Mouse (Mus musculus): Measurements from ENCODE around the gene Tpx2. TPM values are rescaled to one million over a fixed set of nuclear protein-coding genes. Genes with fewer than 3 reads are reported as not detected.

Gene Tpx2
- total RNA-seq, 1 experiment, result 77.8 TPM

GRCm38 (mm10) chr2:152911432-152911831, 63.7 kb downstream of the Tpx2 start:
- Histone ChIP-seq H3K9ac (ENCODE audit: insufficient read depth, low read depth, low read length, poor library complexity, severe bottlenecking) (no peak overlapping the region), H3K36me3 (ENCODE audit: control insufficient read depth, insufficient read depth, low read length, poor library complexity, severe bottlenecking) (no peaks in the 10 kb centered on the region), H3K27ac (ENCODE audit: insufficient read depth, low read depth, low read length, poor library complexity, severe bottlenecking) (no peak overlapping the region; the same call in 1 of the 2 replicates), H3K9me3 (ENCODE audit: control insufficient read depth, insufficient read depth, low read depth, low read length) (no peaks in the 10 kb centered on the region), H3K4me1 (ENCODE audit: control insufficient read depth in 2 of 2, insufficient read depth in 2 of 2, low read length in 2 of 2, poor library complexity in 1 of 2) (peaks cover 0 to 9% of the 10 kb centered on the region in 2 experiments; a peak in 1 of 4 replicates), H3K4me3 (ENCODE audit: insufficient read depth in 1 of 2, low read depth in 1 of 2, low read length in 2 of 2, poor library complexity in 1 of 2, severe bottlenecking in 1 of 2) (no peak overlapping the region)
- in situ Hi-C loops (cut with MboI; ENCODE audit: low sequenced_read_pairs in 2 of 2, unreplicated experiment in 2 of 2), result loop anchor here (10.0 to 25.0 kb wide), 2 partner anchors 226 to 233 kb away; no protein-coding TSS in a partner anchor
- no peak for DNase-seq (ENCODE audit: low read depth, low spot score)
- no peak for TF ChIP-seq MAFK (IDR thresholded peaks at IDR 0.05; ENCODE audit: insufficient read depth, low read depth, low read length)
- no peak for TF ChIP-seq CHD2 (IDR thresholded peaks at IDR 0.05; ENCODE audit: low read depth, low read length)
- TF ChIP-seq ZNF384 (IDR thresholded peaks at IDR 0.05; ENCODE audit: low read depth, low read length), result no peak
- TF ChIP-seq ZC3H11A (IDR thresholded peaks at IDR 0.05; ENCODE audit: borderline replicate concordance, low read depth, low read length), result no peak
- TF ChIP-seq HCFC1 (IDR thresholded peaks at IDR 0.05; ENCODE audit: borderline replicate concordance, insufficient read depth, low read length), result no peak

GRCm38 (mm10) chr2:152913471-152913870, 65.7 kb downstream of the Tpx2 start:
- Histone ChIP-seq H3K9ac (ENCODE audit: insufficient read depth, low read depth, low read length, poor library complexity, severe bottlenecking) (no peak overlapping the region), H3K4me3 (ENCODE audit: insufficient read depth in 1 of 2, low read depth in 1 of 2, low read length in 2 of 2, poor library complexity in 1 of 2, severe bottlenecking in 1 of 2) (no peak overlapping the region), H3K36me3 (ENCODE audit: control insufficient read depth, insufficient read depth, low read length, poor library complexity, severe bottlenecking) (no peaks in the 10 kb centered on the region), H3K27ac (ENCODE audit: insufficient read depth, low read depth, low read length, poor library complexity, severe bottlenecking) (no peak overlapping the region), H3K4me1 (ENCODE audit: control insufficient read depth in 2 of 2, insufficient read depth in 2 of 2, low read length in 2 of 2, poor library complexity in 1 of 2) (peaks cover 0 to 9% of the 10 kb centered on the region in 2 experiments; a peak in 1 of 4 replicates), H3K9me3 (ENCODE audit: control insufficient read depth, insufficient read depth, low read depth, low read length) (no peaks in the 10 kb centered on the region)
- DNase-seq (ENCODE audit: low read depth, low spot score), result no peak
- in situ Hi-C loops (cut with MboI; ENCODE audit: low sequenced_read_pairs in 2 of 2, unreplicated experiment in 2 of 2), result loop anchor here (10.0 to 25.0 kb wide), 2 partner anchors 224 to 231 kb away; no protein-coding TSS in a partner anchor
- no peak for TF ChIP-seq MAFK (IDR thresholded peaks at IDR 0.05; ENCODE audit: insufficient read depth, low read depth, low read length)
- TF ChIP-seq ZC3H11A (IDR thresholded peaks at IDR 0.05; ENCODE audit: borderline replicate concordance, low read depth, low read length), result no peak

GRCm38 (mm10) chr2:152914310-152915120, 66.8 kb downstream of the Tpx2 start:
- Histone ChIP-seq H3K9me3 (ENCODE audit: control insufficient read depth, insufficient read depth, low read depth, low read length) (no peaks in the 10 kb centered on the region), H3K27ac (ENCODE audit: insufficient read depth, low read depth, low read length, poor library complexity, severe bottlenecking) (no peak overlapping the region), H3K36me3 (ENCODE audit: control insufficient read depth, insufficient read depth, low read length, poor library complexity, severe bottlenecking) (no peaks in the 10 kb centered on the region), H3K4me3 (ENCODE audit: insufficient read depth in 1 of 2, low read depth in 1 of 2, low read length in 2 of 2, poor library complexity in 1 of 2, severe bottlenecking in 1 of 2) (no peak overlapping the region; a peak in 1 of 4 replicates), H3K4me1 (ENCODE audit: control insufficient read depth in 2 of 2, insufficient read depth in 2 of 2, low read length in 2 of 2, poor library complexity in 1 of 2) (peaks cover 0 to 9% of the 10 kb centered on the region in 2 experiments; a peak in 1 of 4 replicates), H3K9ac (ENCODE audit: insufficient read depth, low read depth, low read length, poor library complexity, severe bottlenecking) (no peak overlapping the region)
- DNase-seq (ENCODE audit: low read depth, low spot score), result peak; percentile 88
- in situ Hi-C loops (cut with MboI; ENCODE audit: low sequenced_read_pairs in 2 of 2, unreplicated experiment in 2 of 2), result loop anchor here (10.0 to 25.0 kb wide), 2 partner anchors 223 to 230 kb away; no protein-coding TSS in a partner anchor
- TF ChIP-seq MAFK (IDR thresholded peaks at IDR 0.05; ENCODE audit: insufficient read depth, low read depth, low read length) (peak; percentile 84), HCFC1 (IDR thresholded peaks at IDR 0.05; ENCODE audit: borderline replicate concordance, insufficient read depth, low read length) (no peak), ZC3H11A (IDR thresholded peaks at IDR 0.05; ENCODE audit: borderline replicate concordance, low read depth, low read length) (0 out of 2 replicates have a peak, but pooled peaks have one; percentile 49), ZNF384 (IDR thresholded peaks at IDR 0.05; ENCODE audit: low read depth, low read length) (no peak), CHD2 (IDR thresholded peaks at IDR 0.05; ENCODE audit: low read depth, low read length) (no peak)

GRCm38 (mm10) chr2:152915453-152915852, 67.7 kb downstream of the Tpx2 start:
- H3K27ac ChIP-seq (ENCODE audit: insufficient read depth, low read depth, low read length, poor library complexity, severe bottlenecking), result no peak overlapping the region
- no peaks in the 10 kb centered on the region for H3K36me3 ChIP-seq (ENCODE audit: control insufficient read depth, insufficient read depth, low read length, poor library complexity, severe bottlenecking)
- H3K9me3 ChIP-seq (ENCODE audit: control insufficient read depth, insufficient read depth, low read depth, low read length), result no peaks in the 10 kb centered on the region
- in situ Hi-C loops (cut with MboI; ENCODE audit: low sequenced_read_pairs in 2 of 2, unreplicated experiment in 2 of 2), result loop anchor here (10.0 to 25.0 kb wide), 2 partner anchors 222 to 229 kb away; no protein-coding TSS in a partner anchor
- no peak overlapping the region for H3K4me3 ChIP-seq (ENCODE audit: insufficient read depth in 1 of 2, low read depth in 1 of 2, low read length in 2 of 2, poor library complexity in 1 of 2, severe bottlenecking in 1 of 2)
- H3K4me1 ChIP-seq (ENCODE audit: control insufficient read depth in 2 of 2, insufficient read depth in 2 of 2, low read length in 2 of 2, poor library complexity in 1 of 2), result peaks cover 0 to 9% of the 10 kb centered on the region in 2 experiments; a peak in 1 of 4 replicates
- TF ChIP-seq ZNF384 (IDR thresholded peaks at IDR 0.05; ENCODE audit: low read depth, low read length), result no peak
- TF ChIP-seq MAFK (IDR thresholded peaks at IDR 0.05; ENCODE audit: insufficient read depth, low read depth, low read length), result no peak
- TF ChIP-seq CHD2 (IDR thresholded peaks at IDR 0.05; ENCODE audit: low read depth, low read length), result no peak
- TF ChIP-seq ZC3H11A (IDR thresholded peaks at IDR 0.05; ENCODE audit: borderline replicate concordance, low read depth, low read length), result no peak
- no peak for TF ChIP-seq HCFC1 (IDR thresholded peaks at IDR 0.05; ENCODE audit: borderline replicate concordance, insufficient read depth, low read length)
- no peak for DNase-seq (ENCODE audit: low read depth, low spot score)
- H3K9ac ChIP-seq (ENCODE audit: insufficient read depth, low read depth, low read length, poor library complexity, severe bottlenecking), result no peak overlapping the region
